Mouse (Mus musculus) urinary bladder, postnatal 25 days (tissue): ENCODE measurements around the gene Cd52.

Experiments used
- DNase-seq: peaks from one replicate; pipeline ENCODE4 v3.0.0; 2022; ENCODE audit warnings: low spot score

Gene Cd52

GRCm38 (mm10) chr4:134119042-134119441 lies 24.2 kb upstream of the Cd52 start:
- no peak for DNase-seq

- no peak for DNase-seq
Measured at GRCm38 (mm10) chr4:134118126-134118800, 23.4 kb upstream of the Cd52 start.

GRCm38 (mm10) chr4:134117012-134117411 lies 22.1 kb upstream of the Cd52 start:
- no peak for DNase-seq

- no peak for DNase-seq
Measured at GRCm38 (mm10) chr4:134116501-134116900, 21.6 kb upstream of the Cd52 start.

- DNase-seq = no peak
Measured at GRCm38 (mm10) chr4:134115215-134116144, 20.6 kb upstream of the Cd52 start.

GRCm38 (mm10) chr4:134114038-134114437 lies 19.2 kb upstream of the Cd52 start:
- DNase-seq = no peak

GRCm38 (mm10) chr4:134113356-134113994 lies 18.6 kb upstream of the Cd52 start:
- no peak for DNase-seq

GRCm38 (mm10) chr4:134112403-134112802 lies 17.5 kb upstream of the Cd52 start:
- DNase-seq = no peak

- no peak for DNase-seq
Measured at GRCm38 (mm10) chr4:134110653-134111052, 15.8 kb upstream of the Cd52 start.

- no peak for DNase-seq
Measured at GRCm38 (mm10) chr4:134108196-134108595, 13.3 kb upstream of the Cd52 start.

GRCm38 (mm10) chr4:134107730-134108129 lies 12.8 kb upstream of the Cd52 start:
- no peak for DNase-seq

- DNase-seq = no peak
Measured at GRCm38 (mm10) chr4:134106105-134106504, 11.2 kb upstream of the Cd52 start.

- no peak for DNase-seq
Measured at GRCm38 (mm10) chr4:134102742-134103119, 7.8 kb upstream of the Cd52 start.

- DNase-seq = peak; percentile 74
Measured at GRCm38 (mm10) chr4:134101979-134102741, 7.3 kb upstream of the Cd52 start, which contains the start of gene Ubxn11. Gene Ubxn11, plus strand, starts transcription at chr4:134102570.

- DNase-seq = no peak
Measured at GRCm38 (mm10) chr4:134100245-134100644, 5.4 kb upstream of the Cd52 start.

GRCm38 (mm10) chr4:134098628-134099027 lies 3.7 kb upstream of the Cd52 start:
- DNase-seq = no peak

- no peak for DNase-seq
Measured at GRCm38 (mm10) chr4:134097015-134097608, 2.2 kb upstream of the Cd52 start.

GRCm38 (mm10) chr4:134096120-134096519 lies 1.2 kb upstream of the Cd52 start:
- no peak for DNase-seq

GRCm38 (mm10) chr4:134094004-134094564 lies 798 bp downstream of the Cd52 start:
- no peak for DNase-seq

- DNase-seq = peak; percentile 58
Measured at GRCm38 (mm10) chr4:134092382-134093288, 2.2 kb downstream of the Cd52 start.
